Mouse (Mus musculus) forebrain, embryonic 14.5 days (tissue): ENCODE results near the gene Gpsm2. TPM values are rescaled to one million over a fixed set of nuclear protein-coding genes. Genes with fewer than 3 reads are reported as not detected.
"Not testable (repeated sequence)": the region's sequence is repeated elsewhere in the genome, so short reads cannot be mapped to it uniquely, and the experiment has no call there.

Experiments
- ATAC-seq: fragments of 200-750 bp; cut with Nextera tagmentation; 2 replicates; pipeline ENCODE4 v1.8.0; 2017; ENCODE audit warnings: mild to moderate bottlenecking, moderate library complexity
- DNase-seq: peaks from one replicate; pipeline ENCODE4 v3.0.0-alpha.2; 2015; ENCODE audit warnings: low spot score
- H3K27ac ChIP-seq: fragments of 300-500 bp; sonication (generic); 2 replicates; pipeline ENCODE4 v1.5.1; 2014; ENCODE audit warnings: low read depth, mild to moderate bottlenecking, control low read depth, low read length, moderate library complexity
- H3K27me3 ChIP-seq: fragments of 300-500 bp; sonication (generic); replicated peaks from 2 replicates; pipeline ENCODE4 v1.6.1; 2014; ENCODE audit warnings: low read length, control low read depth, mixed read lengths; ENCODE audit not compliant: control insufficient read depth, insufficient read depth
- H3K36me3 ChIP-seq: fragments of 300-500 bp; sonication (generic); 2 replicates; pipeline ENCODE4 v1.6.1; 2014; ENCODE audit warnings: low read length, control low read depth; ENCODE audit not compliant: control insufficient read depth, insufficient read depth
- H3K4me1 ChIP-seq: fragments of 300-500 bp; sonication (generic); 2 replicates; pipeline ENCODE4 v1.6.1; 2014; ENCODE audit warnings: antibody characterized with exemption, low read length, control low read depth; ENCODE audit not compliant: control insufficient read depth, insufficient read depth
- H3K4me2 ChIP-seq: fragments of 300-500 bp; sonication (generic); 2 replicates; pipeline ENCODE4 v1.6.1; 2014; ENCODE audit warnings: mild to moderate bottlenecking, control low read depth, low read length
- H3K4me3 ChIP-seq: fragments of 300-500 bp; sonication (generic); 2 replicates; pipeline ENCODE4 v1.5.1; 2014; ENCODE audit warnings: low read depth, low read length, control low read depth
- H3K9ac ChIP-seq: fragments of 300-500 bp; sonication (generic); 2 replicates; pipeline ENCODE4 v1.6.1; 2014; ENCODE audit warnings: mild to moderate bottlenecking, low read length, control low read depth, moderate library complexity
- H3K9me3 ChIP-seq: fragments of 300-500 bp; sonication (generic); replicated peaks from 2 replicates; pipeline ENCODE4 v1.6.1; 2016; ENCODE audit warnings: low read length, control low read depth, mixed read lengths; ENCODE audit not compliant: control insufficient read depth
- WGBS: fragments of 180-500 bp; shearing (Covaris S2); extraction: QIAGEN DNeasy Blood & Tissue Kit; methylation state at CpG from one replicate; pipeline ENCODE4 v1.1.7; 2014; 5-methylcytosine and 5-hydroxymethylcytosine counted together
- polyA plus RNA-seq: library from polyadenylated mRNA; unstranded; fragments of >200 nt; fragmentation: Nextera tagmentation; extraction: Ambion mirVana; gene quantifications from 2 replicates; pipeline ENCODE4 v1.2.1, GENCODE M21; 2014

Gene Gpsm2
- polyA plus RNA-seq, 1 experiment from 2014 or later: 44.8 TPM

DNA sequence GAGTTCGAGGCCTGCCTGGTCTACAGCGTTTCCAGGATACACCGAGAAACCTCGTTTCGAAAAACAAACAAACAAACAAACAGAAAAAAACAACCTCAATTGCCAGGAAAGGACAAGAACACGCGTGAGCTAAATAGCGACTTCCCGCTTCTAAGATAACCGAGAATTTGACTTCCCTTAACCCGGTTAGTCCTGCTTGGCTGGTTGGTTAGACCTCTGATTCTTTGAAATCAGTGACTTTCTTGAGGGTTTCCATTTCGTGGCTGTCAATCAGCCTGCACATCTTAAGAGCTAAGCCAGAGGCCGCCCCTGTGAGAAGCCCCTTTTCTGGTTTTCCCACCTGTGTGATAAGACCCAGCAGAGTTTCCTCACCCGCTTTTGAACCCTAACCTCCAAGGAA, 67.5 kb downstream of the Gpsm2 start:
- no peaks in the 10 kb centered on the region; the same call in 1 of the 2 replicates for H3K36me3 ChIP-seq
- 38% methylated on average over 14 of the region's 14 CpGs for WGBS
- no peaks in the 10 kb centered on the region for H3K9me3 ChIP-seq
- peak overlapping the region; percentile 80 for H3K9ac ChIP-seq
- H3K4me3 ChIP-seq: peak overlapping the region; percentile 60
- H3K4me2 ChIP-seq: peak overlapping the region; percentile 65
- DNase-seq (no peak), ATAC-seq (no peak)
- no peaks in the 10 kb centered on the region for H3K27me3 ChIP-seq
- no peak overlapping the region for H3K27ac ChIP-seq
- peaks cover 9% of the 10 kb centered on the region for H3K4me1 ChIP-seq

DNA sequence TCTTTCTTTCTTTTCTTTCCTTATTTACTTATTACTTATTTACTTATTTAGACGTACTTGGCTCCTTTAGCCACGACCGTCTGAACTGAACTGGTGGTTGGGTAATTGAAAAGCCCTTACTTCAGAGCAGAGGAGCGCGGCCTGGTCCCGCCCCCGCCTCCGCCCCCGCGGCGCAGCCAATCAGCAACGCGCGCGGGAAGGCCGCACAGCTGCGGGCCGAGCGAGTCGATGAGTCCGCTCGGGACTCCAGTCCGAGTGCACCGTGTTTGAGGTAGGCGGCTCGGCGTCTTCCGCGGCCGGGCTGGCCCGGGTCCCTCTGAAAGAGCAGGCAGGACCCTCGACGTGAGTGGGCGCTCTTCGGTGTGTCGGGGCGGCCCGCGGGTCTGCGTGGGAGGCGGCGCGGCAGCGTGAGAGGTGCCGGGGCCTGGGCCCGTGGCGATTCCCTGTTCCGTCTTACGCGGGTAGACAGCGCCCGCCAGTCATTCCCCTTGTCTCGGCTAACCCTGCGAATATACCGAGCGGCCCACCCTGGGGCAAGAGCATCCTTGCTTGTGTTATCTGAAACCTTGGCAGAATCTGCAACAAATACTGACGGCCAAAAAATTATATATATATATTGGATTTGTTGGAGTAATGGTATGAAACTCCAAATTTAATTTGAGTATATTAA, 68.3 kb downstream of the Gpsm2 start, which contains the start of gene Clcc1:
TSS of gene Clcc1 (plus strand) at position 204 of the 670 bp plus-strand sequence.
- DNase-seq (peak; percentile 96), ATAC-seq (peak; percentile 99)
- H3K27ac ChIP-seq: peak within 1 kb of the TSS; percentile 81
- peak within 1 kb of the TSS; percentile 80 for H3K9ac ChIP-seq
- under 1% methylated on average over 57 of the region's 57 CpGs for whole genome bisulfite sequencing
- H3K4me3 ChIP-seq: peak within 1 kb of the TSS; percentile 60
- no peaks in the 10 kb centered on the region for H3K9me3 ChIP-seq
- no peaks in the 10 kb centered on the region for H3K36me3 ChIP-seq
- no peaks in the 10 kb centered on the region for H3K27me3 ChIP-seq
- H3K4me2 ChIP-seq: peak within 1 kb of the TSS; percentile 65
- peaks cover 9% of the 10 kb centered on the region for H3K4me1 ChIP-seq

DNA sequence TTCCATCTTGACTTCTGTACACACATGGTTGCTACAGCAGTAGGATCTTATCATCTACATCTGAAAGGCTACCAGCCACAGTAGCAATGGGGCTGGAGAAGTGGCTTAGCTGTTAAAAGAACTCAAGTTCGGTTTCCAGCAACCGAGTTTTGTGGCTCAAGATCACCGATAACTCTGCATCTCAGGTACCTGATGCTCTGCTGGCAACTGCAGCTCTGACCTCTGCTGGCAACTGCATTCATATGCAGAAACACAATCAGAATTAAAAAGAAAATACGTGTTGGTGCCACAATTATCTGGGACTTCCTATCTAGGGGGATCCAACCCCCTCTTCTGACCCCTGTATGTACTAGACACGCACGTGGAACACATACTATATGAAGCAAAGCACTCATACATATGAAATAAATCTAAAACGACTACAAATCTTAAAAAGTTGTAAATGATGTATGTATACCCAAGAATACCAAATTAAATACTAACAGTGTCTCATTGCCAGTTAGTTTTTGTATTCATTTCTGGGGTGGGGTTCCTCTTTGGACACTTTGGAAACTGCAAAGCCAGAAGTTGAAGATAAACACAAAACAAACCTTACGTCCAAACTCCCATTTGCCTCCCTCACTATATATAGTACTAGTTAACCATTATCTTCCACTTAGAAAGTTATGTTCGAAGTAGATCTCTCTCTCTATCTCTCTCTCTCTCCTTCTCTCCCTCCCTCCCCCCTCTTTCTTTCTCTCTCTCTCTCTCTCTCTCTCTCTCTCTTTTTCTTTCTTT, 69.1 kb downstream of the Gpsm2 start:
- 22% methylated on average over 9 of the region's 9 CpGs for whole genome bisulfite sequencing
- no peak overlapping the region for H3K27ac ChIP-seq
- no peaks in the 10 kb centered on the region for H3K36me3 ChIP-seq
- H3K27me3 ChIP-seq: no peaks in the 10 kb centered on the region
- no peaks in the 10 kb centered on the region for H3K9me3 ChIP-seq
- H3K9ac ChIP-seq: no peak overlapping the region
- H3K4me1 ChIP-seq: peaks cover 9% of the 10 kb centered on the region
- DNase-seq (peak; percentile 24), ATAC-seq (no peak)
- H3K4me3 ChIP-seq: no peak overlapping the region
- peak overlapping the region; percentile 17 for H3K4me2 ChIP-seq

DNA sequence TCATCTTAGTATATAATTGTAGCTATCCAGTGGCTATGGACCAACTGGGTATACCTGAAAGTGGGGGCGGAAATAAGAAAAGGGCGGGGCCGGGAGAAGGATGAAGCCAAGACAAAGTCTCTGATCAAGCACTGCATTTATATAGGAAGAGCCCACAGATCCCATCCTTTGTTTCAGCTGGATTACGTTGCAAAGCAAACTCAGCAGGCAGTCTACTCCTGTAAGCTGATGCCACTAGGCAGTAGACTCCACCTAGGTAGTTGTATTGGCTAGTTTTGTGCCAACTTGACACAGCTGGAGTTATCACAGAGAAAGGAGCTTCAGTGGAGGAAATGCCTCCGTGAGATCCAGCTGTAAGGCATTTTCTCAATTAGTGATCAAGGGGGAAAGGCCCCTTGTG, 74.4 kb downstream of the Gpsm2 start:
- not testable (repeated sequence) for H3K27me3 ChIP-seq, H3K9me3 ChIP-seq, ATAC-seq, H3K27ac ChIP-seq, H3K4me1 ChIP-seq, DNase-seq, H3K4me2 ChIP-seq, H3K9ac ChIP-seq, H3K4me3 ChIP-seq
- peaks cover 35% of the 10 kb centered on the region for H3K36me3 ChIP-seq
- 26% methylated on average over 5 of the region's 5 CpGs for WGBS

DNA sequence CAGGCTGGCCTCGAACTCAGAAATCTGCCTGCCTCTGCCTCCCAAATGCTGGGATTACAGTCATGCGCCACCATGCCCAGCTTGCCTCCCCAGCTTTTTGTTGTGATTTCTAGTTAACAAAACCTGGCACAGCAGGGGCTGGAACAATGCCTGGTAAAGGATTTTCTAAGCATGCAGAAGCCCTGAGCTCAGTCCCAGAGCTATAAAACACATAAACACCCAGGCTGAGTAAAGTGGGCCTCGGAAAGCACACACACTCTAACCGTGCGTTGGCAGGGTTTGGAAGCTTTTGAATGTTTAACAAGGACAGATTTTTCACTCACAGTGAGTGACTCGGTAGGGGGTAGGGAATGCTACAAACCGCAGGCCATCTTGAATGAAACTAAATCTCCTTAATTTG, 76.1 kb downstream of the Gpsm2 start:
- Histone ChIP-seq H3K9ac (no peak overlapping the region), H3K36me3 (peaks cover 41% of the 10 kb centered on the region), H3K4me2 (no peak overlapping the region), H3K27me3 (no peaks in the 10 kb centered on the region), H3K4me1 (no peaks in the 10 kb centered on the region), H3K9me3 (no peaks in the 10 kb centered on the region), H3K27ac (no peak overlapping the region), H3K4me3 (no peak overlapping the region)
- DNase-seq (peak; percentile 46), ATAC-seq (peak; percentile 15; the same call in 1 of the 2 replicates)
- 23% methylated on average over 7 of the region's 7 CpGs for WGBS

DNA sequence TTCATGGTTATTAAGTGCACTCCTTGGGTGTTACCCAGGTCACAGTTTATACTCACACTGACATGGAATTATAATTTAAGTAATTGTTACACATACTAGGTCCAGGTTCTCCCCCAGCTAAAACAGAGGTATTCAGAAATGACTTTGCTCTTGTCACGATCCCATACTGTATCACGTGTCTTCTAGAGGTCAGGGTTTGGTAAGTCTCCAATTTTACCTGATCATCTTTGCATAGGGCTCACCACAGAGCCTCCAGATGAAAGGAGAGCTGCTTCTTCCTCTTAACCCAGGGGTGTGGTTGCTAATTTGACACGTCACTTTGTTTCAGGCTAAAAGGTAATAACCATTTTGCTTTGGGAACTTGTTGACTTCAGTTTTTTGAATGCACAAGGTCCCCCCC, 77.3 kb downstream of the Gpsm2 start:
- H3K27me3 ChIP-seq: no peaks in the 10 kb centered on the region
- no peaks in the 10 kb centered on the region for H3K9me3 ChIP-seq
- no peak overlapping the region for H3K4me2 ChIP-seq
- H3K36me3 ChIP-seq: peaks cover 46% of the 10 kb centered on the region
- H3K9ac ChIP-seq: no peak overlapping the region
- ATAC-seq: no peak
- 94% methylated on average over 3 of the region's 3 CpGs for WGBS
- no peak overlapping the region for H3K4me3 ChIP-seq
- no peaks in the 10 kb centered on the region for H3K4me1 ChIP-seq
- H3K27ac ChIP-seq: no peak overlapping the region
- no peak for DNase-seq

DNA sequence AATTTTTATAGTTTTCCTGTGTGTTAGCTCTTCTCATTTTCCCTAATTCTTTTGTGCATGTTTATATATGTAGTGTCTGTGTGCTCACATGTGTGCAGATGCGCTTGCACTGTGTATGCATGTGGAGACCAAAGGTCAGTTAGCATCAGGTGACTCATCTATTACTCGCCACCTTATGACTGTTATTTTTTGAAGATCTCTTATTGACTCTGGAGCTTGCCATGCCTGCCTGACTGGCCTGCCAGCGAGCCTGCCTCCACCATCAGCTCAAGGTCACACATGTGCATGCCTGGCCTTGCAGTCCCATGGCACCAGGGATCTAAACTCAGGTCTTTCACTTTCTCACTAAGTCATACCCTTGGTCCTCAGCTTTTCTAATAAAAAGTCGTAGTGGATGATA, 81.1 kb downstream of the Gpsm2 start:
- ATAC-seq (no peak), DNase-seq (no peak)
- no peaks in the 10 kb centered on the region for H3K9me3 ChIP-seq
- H3K4me2 ChIP-seq: no peak overlapping the region
- H3K9ac ChIP-seq: no peak overlapping the region
- H3K36me3 ChIP-seq: peaks cover 60% of the 10 kb centered on the region
- H3K4me1 ChIP-seq: no peaks in the 10 kb centered on the region
- no peak overlapping the region for H3K27ac ChIP-seq
- no peaks in the 10 kb centered on the region for H3K27me3 ChIP-seq
- H3K4me3 ChIP-seq: no peak overlapping the region
- 90% methylated on average over 4 of the region's 4 CpGs for WGBS

DNA sequence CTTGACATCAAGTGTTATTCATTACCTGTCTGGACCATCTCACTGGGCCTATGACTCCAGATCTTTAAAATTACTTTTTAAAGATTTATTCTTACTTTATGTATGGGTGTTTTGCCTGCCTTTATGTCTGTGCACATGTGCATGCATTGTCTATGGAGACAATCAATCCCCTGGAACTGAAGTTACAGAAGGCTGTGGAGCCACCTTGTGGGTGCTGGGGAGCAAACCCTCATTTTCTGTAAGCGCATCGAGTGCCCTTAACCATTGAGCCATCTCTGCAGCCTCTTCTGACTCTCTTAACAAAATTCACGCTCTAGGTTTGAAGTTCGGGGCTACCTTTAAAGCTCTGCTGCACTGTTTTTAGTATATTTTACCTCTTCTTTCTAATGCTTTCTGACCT, 82.7 kb downstream of the Gpsm2 start:
- H3K27ac ChIP-seq: no peak overlapping the region
- no peaks in the 10 kb centered on the region for H3K27me3 ChIP-seq
- H3K36me3 ChIP-seq: peaks cover 58% of the 10 kb centered on the region
- H3K4me1 ChIP-seq: no peaks in the 10 kb centered on the region
- ATAC-seq (no peak), DNase-seq (peak; percentile 26)
- H3K4me3 ChIP-seq: no peak overlapping the region
- H3K4me2 ChIP-seq: no peak overlapping the region
- H3K9ac ChIP-seq: no peak overlapping the region
- 71% methylated on average over 4 of the region's 4 CpGs for WGBS
- no peaks in the 10 kb centered on the region for H3K9me3 ChIP-seq

DNA sequence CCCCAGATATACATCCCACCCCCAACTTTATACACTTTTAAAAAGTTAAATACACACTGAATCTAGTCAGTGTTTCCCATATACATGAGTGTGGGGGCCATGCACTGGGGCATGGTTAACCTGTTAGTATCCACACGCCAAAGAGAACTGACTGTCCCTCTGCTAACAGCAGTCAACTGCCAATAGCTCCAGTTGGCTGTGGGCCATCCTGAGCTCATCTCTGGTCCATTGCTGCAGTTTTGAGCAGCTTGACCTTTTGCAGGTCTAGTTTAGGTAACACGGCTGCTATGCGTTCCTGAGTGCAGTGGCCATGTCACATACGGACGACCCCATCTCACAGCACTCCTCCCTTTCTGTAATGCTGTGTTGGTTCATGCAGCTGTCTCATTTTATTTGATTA, 87.3 kb downstream of the Gpsm2 start:
- 96% methylated on average over 5 of the region's 5 CpGs for WGBS
- H3K4me1 ChIP-seq: no peaks in the 10 kb centered on the region
- H3K4me3 ChIP-seq: no peak overlapping the region
- H3K27me3 ChIP-seq: no peaks in the 10 kb centered on the region
- no peak overlapping the region for H3K27ac ChIP-seq
- H3K36me3 ChIP-seq: peaks cover 42% of the 10 kb centered on the region
- DNase-seq: no peak
- no peak overlapping the region for H3K9ac ChIP-seq
- ATAC-seq: no peak
- no peaks in the 10 kb centered on the region for H3K9me3 ChIP-seq
- no peak overlapping the region for H3K4me2 ChIP-seq
